Mouse (Mus musculus): ENCODE measurements at regions not wholly inside any gene's neighbourhood (a gene's known extent, or its start where the extent isn't known, plus 50 kb on each side); places are given as distances from the start of the nearest gene placed in this dataset.

DNA sequence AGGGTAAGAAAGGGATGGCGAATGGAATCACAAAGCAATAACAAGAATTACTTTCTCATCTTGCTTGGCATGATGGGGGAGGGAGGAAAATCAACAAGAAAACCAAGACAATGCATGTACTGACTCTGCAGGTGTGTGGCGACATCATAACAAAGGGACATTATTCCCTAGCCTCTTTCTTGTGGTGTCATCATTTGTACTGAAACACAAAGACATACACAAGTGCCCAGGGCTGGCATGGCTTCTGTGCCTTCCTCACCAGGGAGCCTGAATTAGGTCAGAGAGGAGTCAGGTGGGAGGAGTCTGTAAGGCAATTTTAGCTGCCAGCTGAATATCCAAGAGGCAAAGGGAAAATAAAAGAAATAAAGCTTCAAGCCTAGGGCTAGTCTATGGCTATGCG, 65.6 kb upstream of the Dock10 start:
- TF ChIP-seq CTCF (IDR thresholded peaks at IDR 0.05; ENCODE audit: control insufficient read depth, insufficient read depth, insufficient read length) = no peak
- TF ChIP-seq CEBPB (IDR thresholded peaks at IDR 0.05; ENCODE audit: low read depth) = no peak
- TF ChIP-seq USF1 (IDR thresholded peaks at IDR 0.05; ENCODE audit: low read depth) = no peak
- TF ChIP-seq MAX (IDR thresholded peaks at IDR 0.05) = no peak
- no peak for TF ChIP-seq MYOG (IDR thresholded peaks at IDR 0.05; ENCODE audit: control insufficient read depth, extremely low read depth, insufficient read length)
- no peak for TF ChIP-seq MYOD1 (IDR thresholded peaks at IDR 0.05; ENCODE audit: control insufficient read depth, insufficient read length, low read depth)
